Mouse (Mus musculus) central nervous system, embryonic 11.5 days (tissue): ENCODE results near the gene Adgrf2. TPM values are rescaled to one million over a fixed set of nuclear protein-coding genes. Genes with fewer than 3 reads are reported as not detected.

Experiments used
- polyA plus RNA-seq: library from polyadenylated mRNA; depleted of rRNA; stranded (reverse); fragments of >200 nt; gene quantifications from 2 replicates; pipeline ENCODE4 v1.2.3, GENCODE M21; 2012; rRNA removed

Gene Adgrf2
- 0.11 and 0.17 TPM in 2 replicates for polyA plus RNA-seq

DNA sequence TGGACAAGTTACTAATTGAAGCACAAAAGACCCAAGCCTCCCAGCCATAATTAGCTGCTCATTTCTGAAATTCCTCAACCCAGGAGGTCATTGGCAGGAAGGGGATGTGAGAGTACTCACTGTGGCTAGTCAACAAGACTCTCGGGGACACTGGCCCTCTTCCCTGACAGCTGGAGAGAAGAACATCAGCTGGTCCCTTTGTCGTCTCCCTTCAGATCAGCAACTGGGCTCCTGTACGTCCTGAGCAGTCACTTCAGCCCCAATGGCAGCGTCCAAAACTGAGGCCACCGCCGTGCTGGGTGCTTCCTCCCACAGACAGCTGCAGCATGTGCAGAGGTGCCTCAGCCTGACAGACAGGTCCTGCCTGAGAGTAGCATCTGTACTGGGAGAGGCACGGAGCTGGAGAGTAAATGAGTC is at the start of gene Adgrf2:
Gene Adgrf2 (minus strand): TSS at position 379 of the 417 bp plus-strand sequence.

DNA sequence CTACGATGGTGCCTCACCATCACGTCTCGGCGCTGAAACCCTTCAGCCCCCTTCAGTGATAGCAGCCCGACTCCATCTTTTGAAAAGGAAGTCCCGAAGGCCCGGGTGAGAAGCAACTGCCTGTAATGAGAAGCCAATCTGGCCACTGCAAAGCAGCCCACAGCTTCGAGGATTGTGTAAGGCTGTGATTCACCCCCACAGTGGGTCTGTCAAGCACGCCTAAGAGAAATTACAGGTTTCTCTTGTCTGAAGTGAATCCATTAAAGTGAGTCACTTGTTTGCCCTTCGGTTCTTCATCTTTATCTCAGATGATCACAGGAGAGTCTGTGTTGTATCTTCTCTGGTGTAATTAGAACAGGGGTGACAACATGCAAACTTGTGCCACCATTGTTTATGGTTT is 49.8 kb downstream of the Adgrf2 start, which contains the start of gene Adgrf4:
Gene Adgrf4 (minus strand): TSS at position 149 of the 400 bp plus-strand sequence.

Other genes starting within 250 kb of the Adgrf2 start
- gene Opn5, start 130.8 kb downstream of the Adgrf2 start, polyA plus RNA-seq = 0.05 and 0.10 TPM in 2 replicates
- gene Adgrf4, start 49.9 kb downstream of the Adgrf2 start, polyA plus RNA-seq = 0.26 and 0.39 TPM in 2 replicates
- 14.4 and 21.8 TPM in 2 replicates for gene Cd2ap, start 134.5 kb upstream of the Adgrf2 start, polyA plus RNA-seq